Mouse (Mus musculus): ENCODE results near the gene Pde2a. TPM values are rescaled to one million over a fixed set of nuclear protein-coding genes. Genes with fewer than 3 reads are reported as not detected.

The Pde2a gene
- total and polyA plus RNA-seq, 3 experiments = 41.6 to 57.1 (median 56.0) TPM

DNA sequence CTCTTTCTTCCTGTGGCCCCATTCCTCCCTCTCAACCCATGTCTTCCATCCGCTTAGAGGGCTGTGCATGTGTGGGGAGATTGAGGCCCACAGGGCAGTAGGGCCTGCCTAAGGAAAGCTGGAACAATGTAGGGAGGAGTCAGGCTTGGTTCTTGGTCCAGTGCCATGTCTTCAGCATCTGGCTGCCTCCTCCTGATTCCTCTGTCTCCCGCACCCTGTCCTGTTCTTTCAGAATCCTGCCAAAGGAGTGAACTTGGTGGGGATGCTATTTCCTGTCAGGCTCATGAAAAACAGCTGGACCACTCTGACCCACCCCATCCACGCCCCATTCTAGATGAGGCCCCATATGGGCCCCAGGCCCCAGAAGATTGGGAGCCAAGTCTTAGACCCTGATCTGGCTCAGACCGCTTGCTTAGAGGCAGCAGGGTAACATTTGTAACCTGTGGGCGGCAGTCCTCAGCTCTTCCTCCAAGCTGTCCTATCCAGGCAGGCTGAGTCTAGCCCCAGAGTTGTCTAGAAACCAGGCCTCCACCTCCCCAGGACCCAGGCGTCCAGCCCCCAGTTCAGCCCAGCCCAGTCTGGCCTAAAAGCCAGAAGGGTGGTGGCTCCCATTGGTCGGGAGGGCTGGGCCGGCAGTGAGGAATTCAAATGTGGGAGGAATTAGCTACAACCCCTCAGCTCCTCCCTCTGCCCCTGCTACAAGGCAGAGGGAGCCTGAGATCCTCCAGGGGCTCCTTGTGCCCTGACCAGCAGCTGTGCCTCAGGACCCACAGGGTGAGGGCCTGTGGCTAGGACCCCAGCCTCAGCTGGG, 27.6 kb upstream of the Pde2a start:
- TF ChIP-seq EP300 (IDR thresholded peaks at IDR 0.05; ENCODE audit: insufficient read depth, low read depth, low read length) = peak; percentile 42; the same call in 1 of the 2 replicates
- TF ChIP-seq POLR2A (IDR thresholded peaks at IDR 0.05; ENCODE audit: insufficient read depth, low read depth, low read length) = peak; percentile 77
- TF ChIP-seq CTCF (IDR thresholded peaks at IDR 0.05) = no peak
- peaks cover 16% of the 10 kb centered on the region for H3K4me1 ChIP-seq (ENCODE audit: control insufficient read depth, insufficient read depth, low read length)
- 36% methylated on average over 8 of the region's 8 CpGs for WGBS

DNA sequence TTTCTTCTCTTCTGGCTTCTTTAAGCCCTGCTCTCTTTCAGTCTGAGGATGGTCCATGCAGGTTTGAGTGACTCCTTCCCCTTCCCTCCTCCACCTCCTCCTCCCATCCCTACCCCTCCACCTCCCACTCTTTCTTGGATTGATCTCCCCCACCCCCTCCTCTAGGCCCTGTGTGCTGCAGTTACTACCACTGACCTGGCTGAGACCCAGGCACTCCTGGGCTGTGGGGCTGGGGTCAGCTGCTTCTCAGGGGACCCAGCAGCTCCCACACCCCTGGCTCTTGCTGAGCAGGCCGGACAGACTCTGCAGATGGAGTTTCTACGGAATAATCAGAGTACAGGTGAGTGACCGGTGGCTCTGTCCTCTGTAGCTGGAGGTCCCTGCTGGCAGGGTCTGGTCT, 26.9 kb upstream of the Pde2a start:
- intact Hi-C loops (cut with DNase I) = no loop called here
- H3K4me1 ChIP-seq (ENCODE audit: control insufficient read depth, insufficient read depth, low read length) = peaks cover 16% of the 10 kb centered on the region
- H3K36me3 ChIP-seq (ENCODE audit: control insufficient read depth, insufficient read depth, low read length) = no peaks in the 10 kb centered on the region
- H3K27ac ChIP-seq = peak overlapping the region; percentile 81
- 75% methylated on average over 3 of the region's 3 CpGs for WGBS
- H3K79me2 ChIP-seq (replicated peaks; ENCODE audit: control insufficient read depth, insufficient read depth, low read length) = no peaks in the 10 kb centered on the region
- TF ChIP-seq CTCF (IDR thresholded peaks at IDR 0.05) (no peak), POLR2A (IDR thresholded peaks at IDR 0.05; ENCODE audit: insufficient read depth, low read depth, low read length) (no peak)
- H3K9ac ChIP-seq (ENCODE audit: low read depth, low read length) = peak overlapping the region; percentile 58
- peak overlapping the region; percentile 40 for H3K4me3 ChIP-seq
- DNase-seq = no peak
- no peaks in the 10 kb centered on the region for H3K27me3 ChIP-seq (ENCODE audit: control insufficient read depth, insufficient read depth, low read length)

More for the DNA sequence above, 27.6 kb upstream of the Pde2a start:
- peak; percentile 81 to 87 for DNase-seq
- no peaks in the 10 kb centered on the region for H3K36me3 ChIP-seq (ENCODE audit: control insufficient read depth, insufficient read depth, low read length)
- intact Hi-C loops (cut with DNase I) = no loop called here
- no peaks in the 10 kb centered on the region for H3K27me3 ChIP-seq (ENCODE audit: control insufficient read depth, insufficient read depth, low read length)
- peak overlapping the region; percentile 58 for H3K9ac ChIP-seq (ENCODE audit: low read depth, low read length)
- peak overlapping the region; percentile 40 for H3K4me3 ChIP-seq
- peak overlapping the region; percentile 81 for H3K27ac ChIP-seq
- no peaks in the 10 kb centered on the region for H3K79me2 ChIP-seq (replicated peaks; ENCODE audit: control insufficient read depth, insufficient read depth, low read length)

DNA sequence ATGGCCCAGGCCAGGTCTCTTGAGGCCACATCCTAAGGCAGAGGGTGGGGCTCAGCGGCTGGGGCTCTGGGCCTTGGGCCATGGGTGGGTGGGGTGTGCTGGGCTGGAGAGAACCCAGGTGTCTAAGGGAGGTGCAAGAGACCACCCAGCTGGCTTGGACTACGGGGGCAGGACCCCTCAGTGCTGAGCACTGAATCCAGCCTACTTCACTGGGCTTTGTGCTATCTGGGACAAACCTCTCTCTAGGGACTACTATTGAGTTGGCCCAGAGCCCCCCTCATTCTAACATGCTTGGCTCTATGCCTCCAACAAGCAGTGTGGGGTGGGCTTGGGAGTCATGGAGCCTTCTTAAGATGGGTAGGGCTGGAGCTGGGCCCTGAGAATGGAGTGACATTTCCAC, 26.0 kb upstream of the Pde2a start:
- WGBS = 54% methylated on average over 2 of the region's 2 CpGs
- Histone ChIP-seq H3K36me3 (ENCODE audit: control insufficient read depth, insufficient read depth, low read length) (no peaks in the 10 kb centered on the region), H3K27ac (peak overlapping the region; percentile 81), H3K27me3 (ENCODE audit: control insufficient read depth, insufficient read depth, low read length) (no peaks in the 10 kb centered on the region), H3K79me2 (replicated peaks; ENCODE audit: control insufficient read depth, insufficient read depth, low read length) (no peaks in the 10 kb centered on the region), H3K9ac (ENCODE audit: low read depth, low read length) (no peak overlapping the region; the same call in 1 of the 2 replicates), H3K4me1 (ENCODE audit: control insufficient read depth, insufficient read depth, low read length) (peaks cover 16% of the 10 kb centered on the region), H3K4me3 (no peak overlapping the region; the same call in 1 of the 2 replicates)
- intact Hi-C loops (cut with DNase I) = no loop called here
- peak in 1 of 2 experiments; percentile 42 for DNase-seq
- TF ChIP-seq EP300 (IDR thresholded peaks at IDR 0.05; ENCODE audit: insufficient read depth, low read depth, low read length) = no peak
- no peak for TF ChIP-seq CTCF (IDR thresholded peaks at IDR 0.05)
- no peak for TF ChIP-seq POLR2A (IDR thresholded peaks at IDR 0.05; ENCODE audit: insufficient read depth, low read depth, low read length)

DNA sequence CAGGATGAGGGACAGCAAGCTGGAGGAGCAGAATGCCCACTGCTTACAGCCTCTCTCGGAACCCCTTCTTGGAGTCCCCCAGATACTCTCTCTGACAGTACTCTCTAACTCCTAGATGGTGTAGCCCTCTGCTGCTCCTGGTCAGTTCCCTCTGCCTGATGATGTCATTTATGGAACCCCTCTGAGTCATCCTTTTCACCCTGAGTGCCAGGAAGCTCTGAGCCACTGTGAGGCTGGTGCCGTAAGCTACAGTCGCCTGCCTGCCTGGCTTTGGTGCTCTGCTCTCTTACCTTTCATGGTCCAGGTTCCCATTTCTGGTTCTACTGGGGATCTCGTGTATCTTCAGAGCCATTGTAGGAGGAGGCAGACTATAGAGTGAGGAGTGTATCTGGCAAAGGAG, 24.3 kb upstream of the Pde2a start:
- Histone ChIP-seq H3K36me3 (ENCODE audit: control insufficient read depth, insufficient read depth, low read length) (no peaks in the 10 kb centered on the region), H3K79me2 (replicated peaks; ENCODE audit: control insufficient read depth, insufficient read depth, low read length) (no peaks in the 10 kb centered on the region), H3K27me3 (ENCODE audit: control insufficient read depth, insufficient read depth, low read length) (no peaks in the 10 kb centered on the region), H3K9ac (ENCODE audit: low read depth, low read length) (no peak overlapping the region), H3K4me1 (ENCODE audit: control insufficient read depth, insufficient read depth, low read length) (peaks cover 16% of the 10 kb centered on the region), H3K4me3 (no peak overlapping the region), H3K27ac (no peak overlapping the region)
- intact Hi-C loops (cut with DNase I) = no loop called here
- DNase-seq = no peak
- 90% methylated on average over 4 of the region's 4 CpGs for WGBS
- TF ChIP-seq POLR2A (IDR thresholded peaks at IDR 0.05; ENCODE audit: insufficient read depth, low read depth, low read length) (no peak), EP300 (IDR thresholded peaks at IDR 0.05; ENCODE audit: insufficient read depth, low read depth, low read length) (no peak), CTCF (IDR thresholded peaks at IDR 0.05) (no peak)

DNA sequence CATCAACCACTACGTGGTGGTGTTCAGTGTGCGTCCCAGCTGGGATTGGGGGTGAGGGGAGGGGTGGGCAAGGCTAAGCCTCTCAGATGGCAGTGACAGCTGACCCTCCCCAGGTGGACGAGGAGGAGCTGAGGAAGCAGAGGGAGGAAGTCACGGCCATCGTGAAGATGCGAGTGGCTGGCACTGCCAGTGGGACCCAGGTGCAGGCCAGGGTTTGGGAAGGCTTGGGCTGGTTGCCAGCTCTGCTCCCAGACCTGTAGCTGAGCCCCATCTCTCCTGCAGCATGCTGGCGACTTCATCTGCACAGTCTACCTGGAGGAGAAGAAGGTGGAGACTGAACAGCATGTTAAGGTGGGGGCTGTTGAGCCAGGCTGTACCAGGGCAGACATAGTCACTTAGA, 20.0 kb upstream of the Pde2a start:
- Histone ChIP-seq H3K79me2 (replicated peaks; ENCODE audit: control insufficient read depth, insufficient read depth, low read length) (no peaks in the 10 kb centered on the region), H3K4me3 (no peak overlapping the region), H3K9ac (ENCODE audit: low read depth, low read length) (no peak overlapping the region), H3K4me1 (ENCODE audit: control insufficient read depth, insufficient read depth, low read length) (no peaks in the 10 kb centered on the region), H3K27me3 (ENCODE audit: control insufficient read depth, insufficient read depth, low read length) (no peaks in the 10 kb centered on the region), H3K36me3 (ENCODE audit: control insufficient read depth, insufficient read depth, low read length) (no peaks in the 10 kb centered on the region), H3K27ac (no peak overlapping the region)
- TF ChIP-seq EP300 (IDR thresholded peaks at IDR 0.05; ENCODE audit: insufficient read depth, low read depth, low read length) (no peak), CTCF (IDR thresholded peaks at IDR 0.05) (no peak)
- intact Hi-C loops (cut with DNase I) = no loop called here
- 86% methylated on average over 7 of the region's 7 CpGs for WGBS
- DNase-seq = no peak

DNA sequence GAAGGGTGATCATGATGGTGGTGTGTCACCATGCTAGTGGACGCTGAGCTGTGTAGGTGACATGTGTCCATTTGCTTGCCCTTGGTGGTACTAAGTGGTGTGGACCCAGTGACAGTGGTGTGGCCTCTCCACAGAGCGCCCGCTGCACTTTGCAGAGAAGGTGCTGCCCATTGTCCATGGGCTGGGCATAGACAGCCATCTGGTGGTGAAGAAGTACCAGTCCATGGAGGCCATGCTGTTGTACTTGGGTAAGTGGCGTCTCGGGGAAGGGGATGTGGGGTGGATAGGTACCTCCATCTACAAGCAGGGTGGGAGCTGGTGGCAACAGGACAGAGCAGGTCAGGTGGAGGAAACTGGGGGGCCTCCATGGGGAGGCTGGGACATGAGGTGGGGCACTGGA, 17.7 kb upstream of the Pde2a start:
- WGBS = 92% methylated on average over 5 of the region's 5 CpGs
- Histone ChIP-seq H3K27me3 (ENCODE audit: control insufficient read depth, insufficient read depth, low read length) (no peaks in the 10 kb centered on the region), H3K79me2 (replicated peaks; ENCODE audit: control insufficient read depth, insufficient read depth, low read length) (no peaks in the 10 kb centered on the region), H3K4me1 (ENCODE audit: control insufficient read depth, insufficient read depth, low read length) (no peaks in the 10 kb centered on the region), H3K36me3 (ENCODE audit: control insufficient read depth, insufficient read depth, low read length) (no peaks in the 10 kb centered on the region), H3K27ac (no peak overlapping the region), H3K9ac (ENCODE audit: low read depth, low read length) (no peak overlapping the region), H3K4me3 (no peak overlapping the region)
- intact Hi-C loops (cut with DNase I) = no loop called here
- no peak for DNase-seq
- no peak for TF ChIP-seq EP300 (IDR thresholded peaks at IDR 0.05; ENCODE audit: insufficient read depth, low read depth, low read length)
- TF ChIP-seq POLR2A (IDR thresholded peaks at IDR 0.05; ENCODE audit: insufficient read depth, low read depth, low read length) = no peak
- TF ChIP-seq CTCF (IDR thresholded peaks at IDR 0.05) = peak; percentile 47
